Mouse (Mus musculus) heart, adult 2 months (tissue): ENCODE data around the gene Mgarp.

ENCODE experiments used
- CTCF ChIP-seq: fragments of 200-600 bp; IDR thresholded peaks from 2 replicates; pipeline ENCODE4 v1.8.1; 2022; ENCODE audit warnings: antibody characterized with exemption, mild to moderate bottlenecking, moderate library complexity
- POLR2A ChIP-seq: fragments of 200-500 bp; IDR thresholded peaks from 2 replicates; pipeline ENCODE4 v1.6.1; 2011; ENCODE audit warnings: mild to moderate bottlenecking, low read depth, low read length, control low read depth; ENCODE audit not compliant: insufficient read depth

- TF ChIP-seq CTCF (no peak), POLR2A (no peak)
Observed at GRCm38 (mm10) chr3:51371826-51372225, 24.7 kb downstream of the Mgarp start.
